Mouse (Mus musculus): ENCODE data around the gene Jmy.

Jmy gene

DNA sequence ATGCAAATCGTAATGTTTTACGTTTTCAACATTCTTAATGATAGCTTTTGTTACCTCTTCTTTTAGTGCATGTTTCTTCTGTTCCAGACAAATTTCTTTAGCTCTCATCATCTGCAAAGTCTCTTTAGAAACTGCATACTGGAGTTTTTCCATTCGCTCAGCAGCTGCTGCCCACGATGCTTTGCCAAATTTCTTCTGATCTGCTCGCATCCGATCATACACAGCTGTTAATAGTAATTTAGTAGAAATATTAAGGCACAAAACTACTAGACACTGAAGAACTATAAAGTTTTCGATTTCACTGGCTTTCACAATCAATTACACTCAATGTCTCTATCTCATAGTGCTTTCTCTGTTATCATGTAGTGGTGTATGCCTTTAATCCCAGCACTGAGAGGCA lies 40.0 kb downstream of the Jmy start:
- DNase-seq (ENCODE audit: low read depth, low spot score): no peak

DNA sequence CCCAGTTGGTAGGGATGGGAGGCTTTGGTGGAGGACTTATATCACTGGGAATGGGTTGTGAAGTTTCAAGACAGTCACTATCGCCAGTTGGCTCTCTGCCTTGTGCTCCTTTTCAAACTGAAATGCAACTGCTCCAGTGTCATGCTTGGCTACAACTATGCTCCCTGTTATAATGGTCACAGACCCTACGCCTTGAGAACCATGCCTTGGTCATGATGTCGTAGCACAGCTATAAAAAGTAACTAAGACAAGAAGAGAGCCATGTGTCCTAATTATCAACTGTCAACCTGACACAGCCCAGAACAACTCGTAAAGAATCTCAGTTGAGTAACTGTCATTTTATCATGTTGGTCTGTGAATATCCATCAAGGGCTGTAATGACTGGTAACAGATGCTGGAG lies 41.0 kb downstream of the Jmy start:
- DNase-seq (ENCODE audit: low read depth, low spot score): no peak

DNA sequence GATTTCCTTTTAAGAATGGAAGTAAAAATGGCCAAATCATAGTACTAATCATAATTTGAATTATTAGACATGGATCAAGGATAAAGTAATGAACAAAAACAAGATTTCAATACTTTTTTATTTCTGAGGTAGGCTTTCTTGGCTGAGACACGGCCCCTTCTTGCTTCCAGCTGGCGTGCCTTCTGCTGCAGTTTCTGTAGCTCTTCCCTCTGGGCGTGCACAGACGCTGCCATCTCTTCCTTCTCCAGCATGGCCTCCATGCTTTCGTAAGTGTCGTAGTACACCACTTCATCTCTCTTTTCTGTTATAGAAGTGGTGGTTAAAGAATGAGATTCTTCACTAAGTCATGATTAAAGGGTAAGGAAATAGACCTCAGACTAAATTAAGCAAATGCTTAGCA lies 46.3 kb downstream of the Jmy start:
- no peak for DNase-seq (ENCODE audit: low read depth, low spot score)

GRCm38 (mm10) chr13:93440167-93440566 lies 59.4 kb downstream of the Jmy start:
- no peak for DNase-seq (ENCODE audit: low read depth, low spot score)

- DNase-seq (ENCODE audit: low read depth, low spot score): no peak
Measured at GRCm38 (mm10) chr13:93429205-93429604, 70.4 kb downstream of the Jmy start.

DNA sequence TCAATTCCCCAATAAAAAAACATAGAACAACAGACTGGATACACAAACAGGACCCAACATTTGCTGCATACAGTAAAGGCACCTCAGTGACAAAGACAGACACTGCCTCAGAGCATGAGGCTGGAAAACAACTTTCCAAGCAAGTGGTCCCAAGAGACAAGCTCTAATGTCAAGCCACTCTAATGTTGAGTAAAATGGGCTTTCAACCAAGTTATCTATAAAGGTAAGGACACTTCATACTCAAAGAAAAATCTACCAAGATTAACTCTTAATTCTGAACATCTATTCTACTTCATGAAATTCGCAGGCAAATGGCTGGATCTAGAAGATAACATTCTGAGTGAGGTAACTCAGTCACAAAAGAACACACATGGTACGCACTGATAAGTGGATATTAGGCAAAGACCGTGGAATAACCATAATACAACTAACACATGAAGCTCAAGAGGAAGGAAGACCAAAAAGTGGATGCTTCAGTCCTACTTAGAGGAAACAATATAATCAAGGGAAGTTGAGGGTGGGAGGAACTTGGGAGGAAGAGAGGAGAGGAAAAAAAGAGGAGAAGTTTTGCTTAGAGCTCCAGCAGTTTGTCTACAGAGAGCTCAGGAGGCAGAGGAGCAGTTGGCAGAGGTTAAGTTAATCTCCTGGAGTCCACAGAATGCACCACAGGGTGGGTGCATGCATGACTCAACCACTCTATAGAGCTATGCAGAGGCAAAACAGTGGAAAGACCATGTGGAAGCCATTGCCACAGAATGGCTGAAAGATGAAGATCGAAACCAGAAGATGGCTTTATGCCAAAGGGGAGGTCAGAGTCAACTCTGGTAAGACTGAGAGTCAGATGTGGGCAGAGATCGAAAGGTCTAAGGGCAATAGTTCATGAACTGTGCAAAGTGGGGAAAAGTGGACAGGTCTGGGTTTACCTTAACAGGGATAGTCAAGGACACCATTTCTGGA lies 71.4 kb downstream of the Jmy start:
- DNase-seq (ENCODE audit: low read depth, low spot score): no peak

GRCm38 (mm10) chr13:93423224-93423623 lies 76.4 kb downstream of the Jmy start:
- no peak for DNase-seq (ENCODE audit: low read depth, low spot score)

DNA sequence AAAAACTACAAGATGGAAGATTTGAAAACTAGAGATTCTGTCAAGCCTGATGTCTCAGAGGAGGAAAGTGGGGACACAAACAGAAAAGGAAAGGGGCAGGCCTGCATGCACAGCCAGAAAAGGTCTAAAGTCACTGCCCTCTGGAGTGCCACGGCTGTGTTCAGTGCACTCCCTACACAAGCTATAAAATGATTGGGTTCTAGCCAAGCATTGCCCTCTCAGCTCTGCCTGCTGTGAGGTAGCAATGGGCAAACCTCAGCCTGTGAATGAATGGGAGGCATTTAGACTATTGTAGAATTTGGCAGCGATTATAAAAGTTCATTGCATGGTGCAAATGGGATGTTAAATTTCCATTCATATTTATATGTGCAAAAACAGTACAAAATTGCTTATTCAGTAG lies 79.8 kb downstream of the Jmy start:
- no peak for DNase-seq (ENCODE audit: low read depth, low spot score)

DNA sequence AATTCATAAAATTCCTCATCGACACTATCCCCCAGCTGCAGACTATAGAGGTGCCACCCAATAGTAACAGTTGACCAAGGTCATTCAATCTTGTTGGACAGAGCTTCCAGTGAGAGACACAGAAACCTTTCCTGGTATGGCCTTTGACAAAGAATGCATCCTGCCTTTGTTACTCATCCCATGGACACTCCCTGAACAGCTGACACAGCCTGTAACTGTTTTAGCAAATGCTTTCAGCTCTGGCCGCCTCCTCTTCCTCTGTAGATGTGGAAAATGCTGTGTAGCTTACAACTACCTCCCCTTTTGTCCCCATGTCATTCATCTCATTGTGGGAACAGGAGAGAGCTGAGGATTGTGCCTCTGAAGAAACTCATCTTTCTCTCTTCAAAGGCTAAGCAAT lies 81.3 kb downstream of the Jmy start:
- DNase-seq (ENCODE audit: low read depth, low spot score): peak; percentile 21

DNA sequence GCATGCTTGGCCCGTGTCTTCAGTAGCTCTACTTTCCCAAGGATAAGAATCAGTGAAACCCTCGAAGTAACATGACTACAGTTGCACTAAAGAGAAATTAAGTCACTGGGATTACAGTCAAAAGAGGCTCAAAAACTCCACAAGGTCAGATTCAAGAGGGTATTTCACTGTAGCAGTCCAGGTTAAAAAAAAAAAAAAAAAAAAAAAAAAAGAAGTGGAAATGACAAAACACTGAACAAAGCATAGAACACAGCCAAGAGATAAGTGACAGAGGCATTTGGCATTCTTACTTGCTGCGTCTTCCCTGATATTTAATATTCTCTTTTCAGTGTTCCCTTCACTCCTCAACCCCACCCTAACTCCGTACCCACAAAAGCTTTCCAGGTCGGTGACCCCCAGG lies 84.6 kb downstream of the Jmy start:
- DNase-seq (ENCODE audit: low read depth, low spot score): no peak

DNA sequence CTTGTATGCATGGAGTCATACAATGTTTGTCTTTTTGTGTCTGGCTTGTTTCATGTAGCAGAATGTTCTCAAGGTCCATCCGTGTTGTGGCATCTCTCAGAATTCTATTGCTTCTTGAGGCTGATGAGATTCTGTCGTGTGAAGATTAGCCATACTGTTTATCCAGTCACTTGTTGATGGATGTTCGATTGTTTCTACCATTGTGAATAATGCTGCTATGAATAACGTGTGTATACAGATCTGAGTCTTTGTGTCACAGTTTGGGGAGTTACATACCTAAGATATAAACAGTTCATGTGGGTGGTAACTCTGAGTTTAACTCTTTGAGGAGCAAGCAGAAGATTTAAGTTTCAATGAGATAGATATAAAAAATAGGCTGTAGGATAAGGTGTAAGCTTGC lies 89.3 kb downstream of the Jmy start:
- no peak for DNase-seq (ENCODE audit: low read depth, low spot score)

GRCm38 (mm10) chr13:93406855-93407254 lies 92.8 kb downstream of the Jmy start:
- DNase-seq (ENCODE audit: low read depth, low spot score): no peak

DNA sequence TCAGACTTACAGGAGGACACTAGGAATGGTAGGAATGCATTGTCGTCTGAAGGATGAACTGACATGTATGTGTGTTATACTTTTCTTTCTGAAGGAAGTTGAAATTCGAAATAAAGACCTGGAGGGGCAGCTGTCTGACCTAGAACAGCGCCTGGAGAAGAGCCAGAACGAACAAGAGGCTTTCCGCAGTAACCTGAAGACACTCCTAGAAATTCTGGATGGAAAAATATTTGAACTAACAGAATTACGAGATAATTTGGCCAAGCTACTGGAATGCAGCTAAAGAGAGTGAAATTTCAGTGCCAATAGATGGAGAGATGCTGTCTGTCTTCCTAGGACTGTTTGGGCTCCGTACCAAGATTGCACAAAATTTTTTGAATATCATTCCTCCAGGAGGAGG lies 97.7 kb downstream of the Jmy start:
- no peak for DNase-seq (ENCODE audit: low read depth, low spot score)

DNA sequence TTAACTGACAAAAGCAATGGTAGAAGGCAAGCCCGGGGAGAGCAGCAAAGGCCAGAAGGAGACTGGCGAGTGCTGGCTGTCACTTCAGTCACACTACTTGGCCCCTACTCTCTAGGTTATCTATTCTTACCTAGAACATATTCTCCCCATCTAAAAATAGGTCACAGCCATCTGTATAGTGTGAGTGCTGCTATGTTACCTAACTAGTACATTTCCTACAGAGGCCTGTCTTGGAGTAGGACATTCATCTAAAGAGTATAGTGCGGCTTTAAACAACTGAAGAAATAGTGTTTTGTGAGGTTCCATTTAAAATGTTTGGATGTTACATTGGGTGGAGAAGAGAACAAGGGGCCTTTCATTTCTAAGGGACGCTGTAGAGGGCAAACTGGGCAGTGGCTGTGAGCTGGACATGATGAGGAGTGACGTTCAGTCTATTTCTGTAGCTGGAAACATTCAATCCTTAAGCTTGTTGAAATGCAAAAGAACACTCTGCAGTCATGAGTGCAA lies 99.8 kb downstream of the Jmy start:
- no peak for DNase-seq (ENCODE audit: low read depth, low spot score)

DNA sequence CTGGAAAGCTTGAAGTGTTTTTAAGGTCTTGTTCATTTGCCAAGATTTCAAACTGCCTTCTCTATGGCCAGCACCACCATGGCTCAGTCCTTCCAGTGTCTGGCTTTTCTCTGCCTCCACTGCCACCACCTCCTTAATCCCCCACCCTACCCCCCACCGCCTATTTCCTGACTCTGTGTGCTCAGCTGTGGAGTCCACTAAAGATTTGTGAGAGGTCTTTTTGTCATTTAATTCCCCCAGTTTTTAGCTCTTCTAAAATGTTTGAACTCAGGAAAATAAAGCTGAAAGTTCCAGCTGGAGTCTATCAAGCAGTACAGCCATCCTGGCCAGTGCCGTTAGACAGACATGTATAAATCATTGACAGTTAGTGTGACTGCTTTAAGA lies 110.4 kb downstream of the Jmy start:
- DNase-seq (ENCODE audit: low read depth, low spot score): peak; percentile 20

DNA sequence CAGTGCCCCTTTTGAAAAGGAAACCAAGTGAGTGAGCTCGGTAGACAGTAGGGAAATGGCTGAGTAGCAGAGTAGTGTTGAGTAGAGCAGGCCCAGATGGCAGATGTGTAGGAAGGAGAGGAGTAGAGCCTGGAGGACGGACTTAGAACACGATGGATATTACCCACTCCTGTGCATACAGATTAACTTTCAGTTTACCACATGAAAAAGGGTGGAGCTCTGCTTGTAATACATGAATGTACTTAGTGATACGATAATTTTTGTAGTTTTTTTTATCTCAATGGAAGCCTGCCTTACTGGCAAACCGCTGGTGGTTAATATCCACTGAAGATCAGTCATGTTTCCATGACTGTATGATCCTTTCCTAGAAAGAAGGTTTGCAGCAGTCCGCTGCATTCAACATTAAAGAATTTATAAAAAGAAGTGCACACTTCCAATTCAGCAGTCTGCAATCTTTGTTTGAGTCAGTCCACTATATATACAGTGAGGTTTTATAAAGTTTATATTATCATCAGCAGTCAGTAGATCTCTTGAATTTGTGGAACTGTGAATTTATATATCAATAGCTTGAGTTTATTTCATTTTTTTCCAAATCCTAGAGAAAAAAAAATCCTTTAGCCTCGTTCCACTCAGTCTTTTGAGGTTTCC lies 110.9 kb downstream of the Jmy start:
- DNase-seq (ENCODE audit: low read depth, low spot score): no peak

DNA sequence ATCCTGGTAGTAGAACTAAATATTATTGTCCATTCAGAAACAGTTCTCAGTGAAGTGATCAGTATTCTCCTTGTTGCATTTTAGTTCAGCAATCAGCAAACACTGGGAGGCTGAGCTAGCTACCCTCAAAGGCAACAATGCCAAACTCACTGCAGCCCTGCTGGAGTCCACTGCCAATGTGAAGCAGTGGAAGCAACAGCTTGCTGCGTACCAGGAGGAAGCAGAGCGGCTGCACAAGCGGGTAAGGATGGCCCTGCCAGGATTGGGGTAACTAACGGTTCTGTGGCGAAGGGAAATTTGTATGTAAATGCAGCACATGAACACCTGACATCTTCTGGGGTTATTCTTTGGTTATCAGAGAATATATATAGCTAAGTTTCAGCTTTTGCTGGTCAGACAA lies 112.2 kb downstream of the Jmy start:
- DNase-seq (ENCODE audit: low read depth, low spot score): no peak

- DNase-seq (ENCODE audit: low read depth, low spot score): no peak
Measured at GRCm38 (mm10) chr13:93385147-93385546, 114.5 kb downstream of the Jmy start.

DNA sequence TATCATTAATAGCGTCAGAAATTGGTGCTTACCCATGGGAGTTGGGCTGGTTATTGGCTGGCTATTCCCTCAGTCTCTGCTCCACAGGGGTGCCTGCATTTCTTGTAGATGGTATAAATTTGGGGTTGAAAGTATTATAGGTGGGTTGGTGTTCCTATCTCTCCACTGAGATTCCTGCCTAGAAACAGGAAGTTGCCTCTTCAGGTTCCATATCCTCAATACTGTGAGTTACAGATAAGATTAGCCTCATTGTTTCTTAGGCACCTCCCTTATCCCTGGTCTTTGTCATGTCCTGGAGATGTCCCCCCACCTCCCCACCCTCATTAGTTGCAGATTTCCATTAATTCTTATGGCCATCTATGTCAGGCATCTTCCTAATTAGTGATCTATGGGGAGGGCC lies 115.1 kb downstream of the Jmy start:
- DNase-seq (ENCODE audit: low read depth, low spot score): no peak

GRCm38 (mm10) chr13:93383620-93384019 lies 116.0 kb downstream of the Jmy start:
- DNase-seq (ENCODE audit: low read depth, low spot score): no peak

- no peak for DNase-seq (ENCODE audit: low read depth, low spot score)
Measured at GRCm38 (mm10) chr13:93383092-93383491, 116.5 kb downstream of the Jmy start.

DNA sequence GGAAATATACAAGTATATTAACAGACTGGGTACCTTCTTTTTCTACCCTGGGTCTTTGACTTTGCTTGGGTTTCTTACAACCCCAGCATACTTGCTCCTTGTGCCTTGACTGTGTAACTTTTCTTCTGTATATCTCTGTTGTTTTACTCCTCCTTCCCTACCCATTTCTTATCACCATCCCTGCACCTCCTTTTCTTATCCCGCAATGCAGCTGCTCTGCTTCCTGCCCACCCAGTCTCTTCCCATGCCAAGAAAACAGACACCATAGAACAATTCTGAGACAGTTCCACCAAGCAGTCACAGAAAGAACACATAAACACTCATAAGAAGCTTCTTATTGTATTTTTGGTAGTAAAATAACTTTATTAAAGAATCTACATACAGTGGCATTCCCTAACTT lies 118.3 kb downstream of the Jmy start:
- DNase-seq (ENCODE audit: low read depth, low spot score): no peak

All from ZHBTc4 (cell line).